Mouse (Mus musculus) limb, embryonic 14.5 days (tissue): ENCODE measurements around the gene Olfr161. TPM values are rescaled to one million over a fixed set of nuclear protein-coding genes. Genes with fewer than 3 reads are reported as not detected.
"Not testable (repeated sequence)": the region's sequence is repeated elsewhere in the genome, so short reads cannot be mapped to it uniquely, and the experiment has no call there.

Source experiments
- ATAC-seq: fragments of 200-750 bp; cut with Nextera tagmentation; 2 replicates; pipeline ENCODE4 v1.8.0; 2017; ENCODE audit warnings: low read depth, moderate number of reproducible peaks, moderate TSS enrichment; ENCODE audit not compliant: low FRiP score
- DNase-seq: peaks from one replicate; pipeline ENCODE4 v3.0.0-alpha.2; 2015; ENCODE audit warnings: low spot score
- H3K27ac ChIP-seq: fragments of 300-500 bp; sonication (generic); replicated peaks from 2 replicates; pipeline ENCODE4 v1.5.1; 2014; ENCODE audit warnings: low read depth, mild to moderate bottlenecking, low read length, moderate library complexity, mixed read lengths
- H3K27me3 ChIP-seq: fragments of 300-500 bp; sonication (generic); 2 replicates; pipeline ENCODE4 v1.6.1; 2014; ENCODE audit warnings: low read length, mixed read lengths; ENCODE audit not compliant: control insufficient read depth, insufficient read depth
- H3K36me3 ChIP-seq: fragments of 300-500 bp; sonication (generic); 2 replicates; pipeline ENCODE4 v1.6.1; 2014; ENCODE audit warnings: mild to moderate bottlenecking, low read length, moderate library complexity, mixed read lengths; ENCODE audit not compliant: control insufficient read depth, insufficient read depth
- H3K4me1 ChIP-seq: fragments of 300-500 bp; sonication (generic); 2 replicates; pipeline ENCODE4 v1.6.1; 2014; ENCODE audit warnings: antibody characterized with exemption, low read length, mixed read lengths; ENCODE audit not compliant: control insufficient read depth, insufficient read depth
- H3K4me2 ChIP-seq: fragments of 300-500 bp; sonication (generic); replicated peaks from 2 replicates; pipeline ENCODE4 v1.6.1; 2014; ENCODE audit warnings: low read depth, mild to moderate bottlenecking, low read length, moderate library complexity; ENCODE audit not compliant: severe bottlenecking
- H3K4me3 ChIP-seq: fragments of 300-500 bp; sonication (generic); replicated peaks from 2 replicates; pipeline ENCODE4 v1.5.1; 2014; ENCODE audit warnings: low read length
- H3K9ac ChIP-seq: fragments of 300-500 bp; sonication (generic); 2 replicates; pipeline ENCODE4 v1.6.1; 2014; ENCODE audit warnings: mild to moderate bottlenecking, low read depth, low read length, moderate library complexity; ENCODE audit not compliant: severe bottlenecking
- H3K9me3 ChIP-seq: fragments of 300-500 bp; sonication (generic); 2 replicates; pipeline ENCODE4 v1.6.1; 2016; ENCODE audit warnings: low read length; ENCODE audit not compliant: control insufficient read depth
- POLR2A ChIP-seq: fragments of 200-500 bp; IDR thresholded peaks from 2 replicates; pipeline ENCODE4 v1.8.0; 2012; ENCODE audit warnings: inconsistent platforms, mild to moderate bottlenecking, moderate library complexity, borderline replicate concordance; ENCODE audit not compliant: insufficient read depth, insufficient read length; ENCODE audit errors: extremely low read depth
- WGBS: fragments of 180-500 bp; shearing (Covaris S2); extraction: QIAGEN DNeasy Blood & Tissue Kit; methylation state at CpG from one replicate; pipeline ENCODE4 v1.1.7; 2014; 5-methylcytosine and 5-hydroxymethylcytosine counted together
- polyA plus RNA-seq, 2 experiments: library from polyadenylated mRNA; depleted of rRNA in 1 of 2; stranded (reverse) in 1 of 2; unstranded in 1 of 2; fragments of >200 nt; fragmentation: Nextera tagmentation in 1 of 2; extraction: Ambion mirVana in 1 of 2; gene quantifications; 2 replicates each; pipeline versions ENCODE4 v1.2.1 to v1.2.3; 2012 to 2014

The Olfr161 gene
- not detected in 2 replicates for polyA plus RNA-seq (2012; rRNA removed)
- polyA plus RNA-seq (2014; fragmentation: Nextera tagmentation; extraction: Ambion mirVana), result not detected in 2 replicates

DNA sequence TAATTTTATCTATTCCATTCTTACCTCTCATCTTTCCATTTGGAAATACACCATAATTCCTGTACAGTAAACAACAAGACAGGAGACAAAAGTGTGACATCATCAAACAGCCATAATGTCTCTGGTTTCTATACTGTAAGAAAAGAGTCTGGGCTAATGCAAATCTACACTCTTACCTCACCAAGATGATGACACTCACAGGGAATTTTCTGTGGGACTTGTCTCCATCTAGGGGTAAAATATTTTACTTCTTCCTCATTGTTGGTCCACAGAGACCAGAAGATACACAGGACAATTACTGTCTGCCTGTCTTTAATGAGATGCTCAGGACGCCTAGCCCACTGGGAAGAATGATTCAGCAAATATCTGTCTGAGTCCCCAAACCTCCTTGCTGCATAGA, at the start of gene Olfr161:
TSS of gene Olfr161 (plus strand) at position 352 of the 400 bp plus-strand sequence.
- no peaks in the 10 kb centered on the region for H3K27me3 ChIP-seq
- no peak for ATAC-seq
- TF ChIP-seq POLR2A, result no peak
- no peaks in the 10 kb centered on the region for H3K36me3 ChIP-seq
- no peak within 1 kb of the TSS for H3K4me3 ChIP-seq
- H3K9me3 ChIP-seq, result no peaks in the 10 kb centered on the region
- 61% methylated on average over 1 of the region's 1 CpGs for WGBS
- H3K9ac ChIP-seq, result no peak within 1 kb of the TSS
- no peaks in the 10 kb centered on the region for H3K4me1 ChIP-seq
- DNase-seq, result no peak
- H3K27ac ChIP-seq, result no peak within 1 kb of the TSS
- H3K4me2 ChIP-seq, result no peak within 1 kb of the TSS

DNA sequence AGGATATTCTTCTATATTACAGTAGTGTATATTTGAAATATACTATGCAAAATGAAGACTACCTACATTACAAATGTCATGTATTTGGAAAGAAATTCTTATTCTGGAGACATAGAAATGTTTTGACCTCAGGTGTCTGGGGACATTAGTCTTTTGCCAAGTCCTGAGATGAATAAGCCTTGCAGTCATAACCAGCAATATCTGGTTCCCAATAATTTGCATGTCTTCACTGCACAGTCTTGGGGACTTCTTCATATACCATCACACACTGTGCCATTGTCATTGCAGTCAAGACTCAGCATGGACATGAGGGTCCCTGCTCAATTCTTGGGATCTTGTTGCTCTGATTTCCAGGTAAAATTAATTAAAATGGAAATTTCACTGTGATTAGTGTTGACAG, 27.3 kb upstream of the Olfr161 start:
- H3K27ac ChIP-seq, result no peak overlapping the region
- DNase-seq (no peak), ATAC-seq (no peak)
- H3K9ac ChIP-seq, result no peak overlapping the region
- H3K4me2 ChIP-seq, result no peak overlapping the region
- no peaks in the 10 kb centered on the region for H3K36me3 ChIP-seq
- H3K4me3 ChIP-seq, result no peak overlapping the region
- H3K4me1 ChIP-seq, result no peaks in the 10 kb centered on the region
- H3K27me3 ChIP-seq, result no peaks in the 10 kb centered on the region
- TF ChIP-seq POLR2A, result no peak
- H3K9me3 ChIP-seq, result no peaks in the 10 kb centered on the region

DNA sequence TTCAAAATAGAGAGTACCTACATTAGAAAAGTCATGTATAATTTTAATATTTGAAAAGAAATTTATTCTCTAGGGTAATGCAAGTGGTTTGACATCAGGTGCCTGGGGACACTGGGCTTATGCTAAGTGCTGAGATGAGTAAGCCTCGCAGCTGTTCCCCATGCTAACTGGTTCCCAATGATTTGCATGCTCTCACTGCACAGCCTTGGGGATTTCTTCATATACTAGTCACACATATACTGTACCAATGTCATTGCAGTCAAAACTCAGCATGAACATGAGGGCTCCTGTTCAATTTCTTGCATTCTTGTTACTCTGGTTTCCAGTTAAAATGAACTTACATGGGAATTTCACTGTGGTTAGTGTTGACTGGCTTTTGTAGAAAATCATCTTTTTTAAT, 13.2 kb upstream of the Olfr161 start:
- not testable (repeated sequence) for H3K4me2 ChIP-seq, H3K4me3 ChIP-seq, ATAC-seq, H3K4me1 ChIP-seq, H3K9ac ChIP-seq, DNase-seq, H3K9me3 ChIP-seq, H3K36me3 ChIP-seq, H3K27ac ChIP-seq, H3K27me3 ChIP-seq
- WGBS, result 72% methylated on average over 1 of the region's 1 CpGs

DNA sequence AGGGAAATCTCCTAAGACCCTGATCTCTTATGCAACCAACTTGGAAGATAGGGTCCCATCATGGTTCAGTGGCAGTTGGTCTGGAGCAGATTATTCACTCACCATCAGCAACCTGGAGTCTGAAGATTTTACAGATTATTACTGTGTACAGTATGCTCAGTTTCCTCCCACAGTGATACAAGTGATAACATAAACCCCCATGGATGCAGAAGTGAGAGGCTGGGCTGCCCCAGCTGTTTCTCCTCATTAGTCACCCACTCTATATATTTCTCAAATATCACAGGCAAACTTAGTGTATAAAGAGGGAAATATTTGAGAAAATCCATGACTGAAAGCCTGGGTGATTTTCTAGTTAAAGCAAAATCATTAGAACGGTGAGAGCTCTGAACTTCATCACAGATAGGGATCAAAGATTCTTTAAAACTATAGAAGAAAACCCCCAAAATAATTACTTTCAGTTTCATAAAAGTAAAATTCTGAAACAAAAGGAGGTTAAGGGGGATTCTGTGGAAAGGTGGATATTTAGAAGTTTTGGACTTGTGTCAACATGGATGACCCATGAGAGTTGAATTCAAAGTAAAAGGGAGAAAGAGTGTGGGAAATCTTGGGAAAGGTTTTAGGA, 12.5 kb upstream of the Olfr161 start:
- ATAC-seq, H3K27ac ChIP-seq, H3K4me3 ChIP-seq, DNase-seq, H3K9me3 ChIP-seq, H3K27me3 ChIP-seq, H3K36me3 ChIP-seq, H3K9ac ChIP-seq, H3K4me2 ChIP-seq, H3K4me1 ChIP-seq: not testable (repeated sequence)
- WGBS, result 83% methylated on average over 1 of the region's 1 CpGs

DNA sequence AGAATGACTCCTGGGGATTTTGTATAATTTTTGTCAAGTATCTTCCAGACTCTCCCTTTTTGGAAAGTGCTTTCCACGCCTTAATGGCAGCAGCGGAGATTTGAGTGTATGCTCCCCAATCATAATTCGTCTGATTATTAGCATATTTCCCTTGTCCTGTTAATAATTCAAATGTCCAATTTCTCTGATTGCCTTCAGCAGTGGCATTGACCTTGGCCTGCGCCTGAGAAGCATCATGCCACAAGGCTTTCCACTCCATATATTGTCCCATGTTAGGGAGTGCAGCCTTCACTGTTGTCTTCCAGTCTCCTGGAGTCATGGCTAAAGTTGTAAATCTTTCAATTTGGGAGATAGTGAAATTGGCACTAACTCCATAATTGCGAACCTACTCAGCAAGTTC, 40.5 kb downstream of the Olfr161 start:
- not testable (repeated sequence) for H3K4me1 ChIP-seq, H3K4me3 ChIP-seq, H3K9me3 ChIP-seq, H3K27ac ChIP-seq, H3K27me3 ChIP-seq, H3K36me3 ChIP-seq, H3K9ac ChIP-seq, DNase-seq, H3K4me2 ChIP-seq, ATAC-seq
- 87% methylated on average over 5 of the region's 5 CpGs for WGBS

DNA sequence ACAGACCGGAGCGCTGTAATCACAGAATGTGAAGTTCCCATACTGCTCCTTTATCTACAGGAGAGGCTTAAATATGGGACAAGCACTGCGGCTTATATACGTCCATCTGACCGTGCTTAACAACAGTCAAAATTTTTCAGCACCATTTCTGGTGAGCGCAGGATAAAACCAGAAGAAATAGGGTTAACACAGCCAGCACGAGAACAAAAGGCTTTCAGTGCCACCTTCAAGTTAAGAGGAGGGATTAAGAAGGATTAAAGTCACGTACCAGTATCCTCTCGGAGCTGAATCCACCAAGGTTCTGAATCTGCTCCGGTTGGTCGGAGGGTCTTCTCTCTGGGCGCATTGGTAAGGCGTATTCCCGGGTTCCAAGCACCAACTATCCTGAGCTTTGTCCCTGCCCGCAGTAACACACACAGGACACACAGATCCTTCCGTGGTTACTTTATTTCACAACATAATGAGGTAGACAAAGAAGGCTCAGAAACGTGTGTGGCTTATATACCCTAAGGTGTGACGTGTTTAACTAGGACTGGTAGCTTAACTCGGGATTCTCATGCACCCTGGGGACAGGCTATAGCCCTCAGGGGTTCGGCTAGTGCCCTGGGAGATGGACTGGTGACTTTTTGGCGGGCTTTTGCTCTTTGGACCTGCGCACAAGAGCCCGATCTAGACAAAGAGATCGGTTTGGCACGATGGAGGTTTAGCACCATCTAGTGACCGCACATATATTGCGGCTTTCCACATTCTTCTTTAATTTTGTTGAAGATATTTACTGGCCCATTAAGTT, 41.9 kb downstream of the Olfr161 start:
- H3K27me3 ChIP-seq, H3K9me3 ChIP-seq, H3K4me1 ChIP-seq, H3K36me3 ChIP-seq: not testable (repeated sequence)
- ATAC-seq (peak; percentile 74), DNase-seq (peak; percentile 45)
- 36% methylated on average over 26 of the region's 27 CpGs for WGBS
- Histone ChIP-seq H3K4me2 (peak overlapping the region; percentile 49), H3K27ac (0 out of 2 replicates have a peak overlapping the region, but pooled peaks have one; percentile 52), H3K4me3 (peak overlapping the region; percentile 31), H3K9ac (peak overlapping the region; percentile 61)

Other genes starting within 250 kb of the Olfr161 start
- 0.04 TPM in 1 of 2 replicates, not detected in the other for gene Mefv, start 127.1 kb downstream of the Olfr161 start, polyA plus RNA-seq (2012; rRNA removed)
- gene Mefv, start 127.1 kb downstream of the Olfr161 start, polyA plus RNA-seq (2014; fragmentation: Nextera tagmentation; extraction: Ambion mirVana), result 0.10 TPM in 1 of 2 replicates, not detected in the other
- 14.6 and 16.2 TPM in 2 replicates for gene Zfp263, start 153.1 kb downstream of the Olfr161 start, polyA plus RNA-seq (2012; rRNA removed)
- 27.6 and 27.8 TPM in 2 replicates for gene Zfp263, start 153.1 kb downstream of the Olfr161 start, polyA plus RNA-seq (2014; fragmentation: Nextera tagmentation; extraction: Ambion mirVana)
- gene Olfr15, start 239.8 kb downstream of the Olfr161 start, polyA plus RNA-seq (2012; rRNA removed), result not detected in 2 replicates
- gene Olfr15, start 239.8 kb downstream of the Olfr161 start, polyA plus RNA-seq (2014; fragmentation: Nextera tagmentation; extraction: Ambion mirVana), result not detected in 2 replicates